Mouse (Mus musculus): ENCODE results near the gene Psmd3. TPM values are rescaled to one million over a fixed set of nuclear protein-coding genes. Genes with fewer than 3 reads are reported as not detected.
"Not testable (repeated sequence)": the region's sequence is repeated elsewhere in the genome, so short reads cannot be mapped to it uniquely, and the experiment has no call there.

Gene Psmd3
- total and polyA plus RNA-seq, 2 experiments: 54.6 to 158 TPM

DNA sequence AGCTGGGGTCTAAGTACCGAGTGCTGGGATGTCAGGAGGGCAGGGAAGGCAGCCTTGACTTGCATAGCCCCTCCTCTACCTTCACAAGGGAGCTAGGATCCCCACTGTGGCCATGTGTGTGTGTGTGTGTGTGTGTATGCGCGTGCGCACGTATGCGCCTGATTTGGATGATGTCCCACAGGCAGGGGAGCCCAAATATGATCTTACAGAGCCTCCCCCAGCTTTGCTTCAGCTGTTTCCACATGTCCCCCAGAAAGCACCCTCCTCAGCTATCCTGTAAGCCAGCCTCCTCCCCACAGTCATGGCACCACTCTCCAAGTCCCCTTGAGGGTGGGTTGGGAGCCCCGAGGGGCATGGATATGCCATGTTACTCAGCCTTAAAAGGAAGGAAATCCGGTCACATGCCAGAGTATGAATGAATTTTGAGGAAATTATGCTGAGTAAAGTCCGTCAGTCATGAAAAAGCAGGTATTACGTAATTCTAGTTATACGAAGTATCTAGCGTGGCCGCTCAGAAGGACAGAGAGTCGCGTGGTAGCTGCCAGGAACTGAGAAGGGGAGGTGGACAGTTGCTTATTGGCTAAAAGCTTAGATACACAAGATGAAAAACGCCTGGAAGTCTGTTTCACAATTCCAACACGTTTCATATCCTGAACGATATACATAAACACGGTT lies 26.1 kb downstream of the Psmd3 start:
- no peak for TF ChIP-seq POLR2A (IDR thresholded peaks at IDR 0.05; ENCODE audit: extremely low read depth, insufficient read depth, low read length)
- no peak for TF ChIP-seq CTCF (IDR thresholded peaks at IDR 0.05; ENCODE audit: low read depth, low read length)
- Histone ChIP-seq H3K27ac (replicated peaks; ENCODE audit: insufficient read depth, low read depth, low read length) (peak overlapping the region; percentile 28), H3K9ac (ENCODE audit: low read depth, low read length) (no peak overlapping the region; the same call in 1 of the 2 replicates), H3K27me3 (ENCODE audit: control insufficient read depth, insufficient read depth, low read length) (no peaks in the 10 kb centered on the region), H3K4me3 (ENCODE audit: insufficient read depth, low read depth, low read length) (no peak overlapping the region), H3K4me1 (ENCODE audit: control insufficient read depth, insufficient read depth, low read length) (peaks cover 13% of the 10 kb centered on the region), H3K79me2 (ENCODE audit: control insufficient read depth, insufficient read depth, low read length) (no peaks in the 10 kb centered on the region), H3K36me3 (ENCODE audit: control insufficient read depth, insufficient read depth, low read length) (no peaks in the 10 kb centered on the region)
- 31% methylated on average over 19 of the region's 19 CpGs for WGBS
- peak; percentile 80 for DNase-seq (ENCODE audit: extremely low read depth, low read depth, low spot score)

GRCm38 (mm10) chr11:98709001-98709741 lies 26.8 kb downstream of the Psmd3 start:
- Histone ChIP-seq H3K4me3 (ENCODE audit: insufficient read depth, low read depth, low read length) (no peak overlapping the region), H3K36me3 (ENCODE audit: control insufficient read depth, insufficient read depth, low read length) (0 out of 2 replicates have a peak, but pooled peaks cover 2% of the 10 kb centered on the region), H3K27ac (replicated peaks; ENCODE audit: insufficient read depth, low read depth, low read length) (peak overlapping the region; percentile 7; the same call in 1 of the 2 replicates), H3K4me1 (ENCODE audit: control insufficient read depth, insufficient read depth, low read length) (peaks cover 13% of the 10 kb centered on the region), H3K9ac (ENCODE audit: low read depth, low read length) (peak overlapping the region; percentile 6; the same call in 1 of the 2 replicates), H3K27me3 (ENCODE audit: control insufficient read depth, insufficient read depth, low read length) (no peaks in the 10 kb centered on the region), H3K79me2 (ENCODE audit: control insufficient read depth, insufficient read depth, low read length) (no peaks in the 10 kb centered on the region)
- WGBS: 27% methylated on average over 26 of the region's 26 CpGs
- peak; percentile 36 for DNase-seq (ENCODE audit: extremely low read depth, low read depth, low spot score)
- TF ChIP-seq POLR2A (IDR thresholded peaks at IDR 0.05; ENCODE audit: extremely low read depth, insufficient read depth, low read length) (no peak), CTCF (IDR thresholded peaks at IDR 0.05; ENCODE audit: low read depth, low read length) (no peak)

- no peak overlapping the region for H3K27ac ChIP-seq (replicated peaks; ENCODE audit: insufficient read depth, low read depth, low read length)
Measured at GRCm38 (mm10) chr11:98710416-98711045, 28.2 kb downstream of the Psmd3 start.

DNA sequence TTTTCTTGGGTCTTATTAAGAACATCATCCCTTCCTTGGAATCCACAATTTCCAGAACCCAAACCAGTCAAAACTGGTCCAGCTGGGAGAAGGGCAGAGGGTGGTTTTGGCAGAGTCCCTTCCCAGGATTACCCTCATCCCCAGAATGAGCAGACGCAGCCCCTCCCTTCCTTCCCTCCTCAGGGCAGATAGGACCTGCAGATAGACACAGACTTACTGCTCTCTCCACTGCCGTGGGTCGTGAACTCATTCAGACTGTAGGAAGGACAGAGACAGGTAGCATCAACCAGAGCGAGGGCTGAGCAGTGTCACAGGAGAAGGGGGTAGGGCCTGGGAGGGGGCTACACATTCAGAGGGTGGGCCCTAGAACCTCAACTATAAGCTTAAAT lies 28.7 kb downstream of the Psmd3 start:
- Histone ChIP-seq H3K9ac (ENCODE audit: low read depth, low read length) (no peak overlapping the region), H3K36me3 (ENCODE audit: control insufficient read depth, insufficient read depth, low read length) (0 out of 2 replicates have a peak, but pooled peaks cover 2% of the 10 kb centered on the region), H3K79me2 (ENCODE audit: control insufficient read depth, insufficient read depth, low read length) (no peaks in the 10 kb centered on the region), H3K27me3 (ENCODE audit: control insufficient read depth, insufficient read depth, low read length) (no peaks in the 10 kb centered on the region), H3K4me1 (ENCODE audit: control insufficient read depth, insufficient read depth, low read length) (peaks cover 13% of the 10 kb centered on the region), H3K27ac (replicated peaks; ENCODE audit: insufficient read depth, low read depth, low read length) (no peak overlapping the region), H3K4me3 (ENCODE audit: insufficient read depth, low read depth, low read length) (no peak overlapping the region)
- TF ChIP-seq POLR2A (IDR thresholded peaks at IDR 0.05; ENCODE audit: extremely low read depth, insufficient read depth, low read length) (no peak), CTCF (IDR thresholded peaks at IDR 0.05; ENCODE audit: low read depth, low read length) (no peak)
- WGBS: 75% methylated on average over 4 of the region's 4 CpGs
- DNase-seq (ENCODE audit: extremely low read depth, low read depth, low spot score): no peak

More at GRCm38 (mm10) chr11:98710416-98711045, 28.2 kb downstream of the Psmd3 start:
- no peak overlapping the region for H3K4me3 ChIP-seq (ENCODE audit: insufficient read depth, low read depth, low read length)
- peak; percentile 55 for DNase-seq (ENCODE audit: extremely low read depth, low read depth, low spot score)
- TF ChIP-seq POLR2A (IDR thresholded peaks at IDR 0.05; ENCODE audit: extremely low read depth, insufficient read depth, low read length) (no peak), CTCF (IDR thresholded peaks at IDR 0.05; ENCODE audit: low read depth, low read length) (peak; percentile 92)
- H3K36me3 ChIP-seq (ENCODE audit: control insufficient read depth, insufficient read depth, low read length): 0 out of 2 replicates have a peak, but pooled peaks cover 2% of the 10 kb centered on the region
- no peaks in the 10 kb centered on the region for H3K79me2 ChIP-seq (ENCODE audit: control insufficient read depth, insufficient read depth, low read length)
- H3K4me1 ChIP-seq (ENCODE audit: control insufficient read depth, insufficient read depth, low read length): peaks cover 13% of the 10 kb centered on the region
- H3K27me3 ChIP-seq (ENCODE audit: control insufficient read depth, insufficient read depth, low read length): no peaks in the 10 kb centered on the region
- 48% methylated on average over 12 of the region's 12 CpGs for WGBS
- H3K9ac ChIP-seq (ENCODE audit: low read depth, low read length): no peak overlapping the region

DNA sequence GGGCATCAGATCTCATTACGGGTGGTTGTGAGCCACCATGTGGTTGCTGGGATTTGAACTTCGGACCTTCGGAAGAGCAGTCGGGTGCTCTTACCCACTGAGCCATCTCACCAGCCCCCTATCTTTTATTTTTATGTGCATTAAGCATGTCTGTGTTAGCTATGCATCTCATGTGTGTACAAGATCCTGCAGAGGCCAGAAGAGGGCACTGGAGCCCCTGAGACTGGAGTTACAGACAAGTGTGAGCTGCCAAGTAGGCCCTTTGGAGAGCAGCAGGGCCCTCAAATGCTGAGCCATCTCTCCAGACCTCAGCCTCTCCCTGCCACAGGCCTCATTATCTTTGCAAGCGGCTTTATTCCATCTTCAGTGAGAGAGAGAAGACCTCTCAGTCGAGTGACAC lies 29.7 kb downstream of the Psmd3 start:
- 84% methylated on average over 6 of the region's 6 CpGs for whole genome bisulfite sequencing
- not testable (repeated sequence) for DNase-seq (ENCODE audit: extremely low read depth, low read depth, low spot score); H3K79me2 ChIP-seq (ENCODE audit: control insufficient read depth, insufficient read depth, low read length); H3K36me3 ChIP-seq (ENCODE audit: control insufficient read depth, insufficient read depth, low read length); H3K27me3 ChIP-seq (ENCODE audit: control insufficient read depth, insufficient read depth, low read length); H3K9ac ChIP-seq (ENCODE audit: low read depth, low read length); H3K27ac ChIP-seq (replicated peaks; ENCODE audit: insufficient read depth, low read depth, low read length); H3K4me3 ChIP-seq (ENCODE audit: insufficient read depth, low read depth, low read length)
- H3K4me1 ChIP-seq (ENCODE audit: control insufficient read depth, insufficient read depth, low read length): peaks cover 13% of the 10 kb centered on the region
- 0 out of 2 replicates have a peak, but pooled peaks have one; percentile 18 for TF ChIP-seq CTCF (IDR thresholded peaks at IDR 0.05; ENCODE audit: low read depth, low read length)

Measured in liver, adult 2 months (tissue).